Mouse (Mus musculus) heart, embryonic 11.5 days (tissue): ENCODE results near the gene Rnf24. TPM values are rescaled to one million over a fixed set of nuclear protein-coding genes. Genes with fewer than 3 reads are reported as not detected.
"Not testable (repeated sequence)": the region's sequence is repeated elsewhere in the genome, so short reads cannot be mapped to it uniquely, and the experiment has no call there.

ENCODE experiments used
- ATAC-seq: fragments of 200-750 bp; cut with Nextera tagmentation; replicated peaks from 2 replicates; pipeline ENCODE4 v1.8.0; 2017; ENCODE audit warnings: moderate library complexity; ENCODE audit not compliant: insufficient number of reproducible peaks, low FRiP score, low TSS enrichment
- H3K27ac ChIP-seq: fragments of 300-500 bp; sonication (generic); 2 replicates; pipeline ENCODE4 v1.5.1; 2014; ENCODE audit warnings: mild to moderate bottlenecking, low read depth, low read length
- H3K27me3 ChIP-seq: fragments of 300-500 bp; sonication (generic); 2 replicates; pipeline ENCODE4 v1.6.1; 2014; ENCODE audit warnings: mild to moderate bottlenecking, low read length, mixed read lengths; ENCODE audit not compliant: control insufficient read depth, insufficient read depth
- H3K36me3 ChIP-seq: fragments of 300-500 bp; sonication (generic); 2 replicates; pipeline ENCODE4 v1.6.1; 2014; ENCODE audit warnings: mild to moderate bottlenecking, low read length, moderate library complexity, mixed read lengths; ENCODE audit not compliant: control insufficient read depth, insufficient read depth
- H3K4me1 ChIP-seq: fragments of 300-500 bp; sonication (generic); 2 replicates; pipeline ENCODE4 v1.6.1; 2014; ENCODE audit warnings: low read length; ENCODE audit not compliant: control insufficient read depth, insufficient read depth
- H3K4me2 ChIP-seq: fragments of 300-500 bp; sonication (generic); 2 replicates; pipeline ENCODE4 v1.6.1; 2014; ENCODE audit warnings: mild to moderate bottlenecking, moderate library complexity
- H3K4me3 ChIP-seq: fragments of 300-500 bp; sonication (generic); 2 replicates; pipeline ENCODE4 v1.5.1; 2014; ENCODE audit warnings: low read depth, low read length
- H3K9ac ChIP-seq: fragments of 300-500 bp; sonication (generic); 2 replicates; pipeline ENCODE4 v1.6.1; 2014; ENCODE audit warnings: mild to moderate bottlenecking, low read depth, low read length, moderate library complexity
- H3K9me3 ChIP-seq: fragments of 300-500 bp; sonication (generic); replicated peaks from 2 replicates; pipeline ENCODE4 v1.6.1; 2016; ENCODE audit warnings: low read length; ENCODE audit not compliant: control insufficient read depth
- WGBS: fragments of 180-500 bp; shearing (Covaris S2); extraction: QIAGEN DNeasy Blood & Tissue Kit; methylation state at CpG from one replicate; pipeline ENCODE4 v1.1.7; 2014; ENCODE audit not compliant: insufficient replicate concordance; 5-methylcytosine and 5-hydroxymethylcytosine counted together
- polyA plus RNA-seq: library from polyadenylated mRNA; unstranded; fragments of >200 nt; fragmentation: Nextera tagmentation; extraction: Ambion mirVana; gene quantifications from 2 replicates; pipeline ENCODE4 v1.2.1, GENCODE M21; 2014

Rnf24 gene
- polyA plus RNA-seq, 1 experiment from 2014 or later, result 1.7 TPM

DNA sequence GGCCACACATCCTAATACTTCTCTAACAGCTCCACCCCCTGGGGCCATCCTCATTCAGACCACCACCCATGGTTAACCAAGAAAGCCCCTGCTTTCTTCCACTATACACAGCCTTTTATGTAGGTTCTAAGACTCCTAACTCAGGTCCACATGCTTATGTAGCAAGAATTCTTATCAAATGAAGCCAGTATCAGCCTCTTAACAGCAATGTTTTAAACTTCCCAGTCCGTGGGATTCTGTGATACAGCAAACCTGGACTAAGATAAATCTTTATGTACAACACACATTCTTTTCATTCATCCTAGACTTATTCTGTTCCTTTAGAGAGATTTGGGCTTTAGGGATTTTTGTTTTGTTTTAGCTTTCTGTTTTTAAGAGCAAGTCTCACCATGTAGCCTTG lies 29.0 kb downstream of the Rnf24 start:
- no peaks in the 10 kb centered on the region for H3K27me3 ChIP-seq
- no peaks in the 10 kb centered on the region for H3K4me1 ChIP-seq
- no peak for ATAC-seq
- no peaks in the 10 kb centered on the region for H3K36me3 ChIP-seq
- H3K4me2 ChIP-seq, result no peak overlapping the region
- H3K4me3 ChIP-seq, result no peak overlapping the region
- WGBS, result 29% methylated on average over 1 of the region's 1 CpGs
- no peak overlapping the region for H3K27ac ChIP-seq
- no peak overlapping the region for H3K9ac ChIP-seq
- H3K9me3 ChIP-seq, result peaks cover 2% of the 10 kb centered on the region; the same call in 1 of the 2 replicates

DNA sequence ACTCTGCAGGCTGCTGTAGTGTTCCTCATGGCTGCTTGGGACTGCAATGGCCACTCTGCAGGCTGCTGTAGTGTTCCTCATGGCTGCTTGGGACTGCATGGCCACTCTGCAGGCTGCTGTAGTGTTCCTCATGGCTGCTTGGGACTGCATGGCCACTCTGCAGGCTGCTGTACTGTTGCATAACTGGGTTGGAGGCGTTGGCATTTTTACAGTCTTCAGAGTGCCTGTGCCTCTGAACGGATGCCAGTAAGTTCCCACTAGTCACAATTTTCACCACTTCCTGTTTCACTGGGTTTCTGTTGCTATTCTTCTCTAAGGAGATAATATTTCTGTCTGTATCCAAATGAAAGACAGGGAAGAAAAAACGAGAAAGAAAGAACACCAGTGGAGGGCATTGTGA lies 31.5 kb downstream of the Rnf24 start:
- H3K36me3 ChIP-seq, H3K4me1 ChIP-seq, H3K4me3 ChIP-seq, H3K9ac ChIP-seq, H3K4me2 ChIP-seq, H3K9me3 ChIP-seq, ATAC-seq, H3K27me3 ChIP-seq, H3K27ac ChIP-seq: not testable (repeated sequence)
- WGBS, result 38% methylated on average over 3 of the region's 3 CpGs

DNA sequence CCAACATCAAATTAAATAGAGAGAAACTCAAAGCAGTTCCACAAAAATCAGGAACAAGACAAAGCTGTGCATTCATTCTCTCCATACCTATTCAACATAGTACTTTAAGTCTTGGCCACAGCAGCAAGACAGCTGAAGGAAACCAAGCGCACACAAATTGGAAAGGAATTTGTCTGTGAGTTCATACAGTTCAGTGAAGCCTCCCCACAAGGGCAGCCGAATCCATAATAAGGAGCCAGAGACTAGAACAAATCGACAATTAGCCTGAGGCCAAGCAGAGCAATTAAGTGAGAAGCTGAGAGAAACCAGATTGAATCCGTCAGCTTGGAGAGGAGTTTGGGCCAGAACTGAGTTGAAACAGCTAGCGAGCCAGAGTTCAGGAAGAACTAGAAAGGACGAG lies 33.3 kb downstream of the Rnf24 start:
- H3K9ac ChIP-seq, result no peak overlapping the region
- 84% methylated on average over 6 of the region's 6 CpGs for WGBS
- ATAC-seq, result no peak
- no peak overlapping the region for H3K27ac ChIP-seq
- no peak overlapping the region for H3K4me3 ChIP-seq
- H3K36me3 ChIP-seq, result no peaks in the 10 kb centered on the region
- peaks cover 2% of the 10 kb centered on the region; the same call in 1 of the 2 replicates for H3K9me3 ChIP-seq
- H3K27me3 ChIP-seq, result no peaks in the 10 kb centered on the region
- no peaks in the 10 kb centered on the region for H3K4me1 ChIP-seq
- no peak overlapping the region for H3K4me2 ChIP-seq

DNA sequence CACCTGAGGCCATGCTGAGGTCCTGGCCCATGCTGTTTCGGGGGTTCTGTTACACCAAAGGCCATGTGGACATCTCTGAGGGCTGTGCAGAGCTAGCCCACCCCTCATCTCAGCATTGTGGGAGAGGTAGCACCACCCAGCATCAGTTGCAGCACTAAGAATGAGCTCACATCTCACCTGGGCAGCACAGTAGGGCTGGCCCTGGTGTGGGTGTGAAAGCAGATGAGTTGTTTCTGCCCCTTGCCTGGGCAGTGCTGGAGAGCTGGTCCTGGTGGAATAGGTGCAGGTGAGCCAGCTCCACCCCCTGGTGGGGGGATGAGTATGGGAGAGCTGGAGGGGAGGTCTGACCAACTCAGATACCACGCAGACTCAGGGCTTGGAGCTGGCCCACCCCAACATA lies 36.5 kb downstream of the Rnf24 start:
- H3K4me1 ChIP-seq, result no peaks in the 10 kb centered on the region
- WGBS, result 89% methylated on average over 2 of the region's 2 CpGs
- H3K4me2 ChIP-seq, result no peak overlapping the region
- no peak overlapping the region for H3K9ac ChIP-seq
- no peaks in the 10 kb centered on the region for H3K36me3 ChIP-seq
- no peak for ATAC-seq
- peaks cover 2% of the 10 kb centered on the region; the same call in 1 of the 2 replicates for H3K9me3 ChIP-seq
- no peak overlapping the region for H3K4me3 ChIP-seq
- no peaks in the 10 kb centered on the region for H3K27me3 ChIP-seq
- H3K27ac ChIP-seq, result no peak overlapping the region

DNA sequence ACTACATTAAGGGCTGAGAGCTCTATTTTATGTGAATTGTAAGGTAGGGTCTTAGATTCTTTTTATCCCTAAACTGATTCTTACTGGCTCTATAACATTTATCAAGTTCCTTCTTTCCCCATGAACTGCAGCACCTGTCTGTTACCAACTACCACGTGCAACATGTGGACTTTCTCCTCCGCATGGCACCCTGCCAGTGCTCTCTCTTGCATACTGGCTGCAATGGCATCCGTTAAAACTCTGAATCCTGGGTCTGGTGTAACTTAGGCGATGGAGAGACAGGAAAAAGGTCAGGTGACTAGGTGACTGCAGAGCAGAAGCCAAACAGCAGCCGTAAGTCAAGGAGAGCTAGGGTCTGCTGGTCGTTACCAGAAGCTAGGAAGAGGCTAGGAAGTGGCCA lies 43.4 kb downstream of the Rnf24 start:
- H3K27me3 ChIP-seq, result no peaks in the 10 kb centered on the region
- ATAC-seq, result no peak
- no peaks in the 10 kb centered on the region for H3K9me3 ChIP-seq
- H3K4me3 ChIP-seq, result no peak overlapping the region
- H3K4me2 ChIP-seq, result no peak overlapping the region
- H3K9ac ChIP-seq, result no peak overlapping the region
- H3K36me3 ChIP-seq, result 0 out of 2 replicates have a peak, but pooled peaks cover under 1% of the 10 kb centered on the region
- H3K27ac ChIP-seq, result no peak overlapping the region
- H3K4me1 ChIP-seq, result no peaks in the 10 kb centered on the region
- 52% methylated on average over 6 of the region's 6 CpGs for WGBS

DNA sequence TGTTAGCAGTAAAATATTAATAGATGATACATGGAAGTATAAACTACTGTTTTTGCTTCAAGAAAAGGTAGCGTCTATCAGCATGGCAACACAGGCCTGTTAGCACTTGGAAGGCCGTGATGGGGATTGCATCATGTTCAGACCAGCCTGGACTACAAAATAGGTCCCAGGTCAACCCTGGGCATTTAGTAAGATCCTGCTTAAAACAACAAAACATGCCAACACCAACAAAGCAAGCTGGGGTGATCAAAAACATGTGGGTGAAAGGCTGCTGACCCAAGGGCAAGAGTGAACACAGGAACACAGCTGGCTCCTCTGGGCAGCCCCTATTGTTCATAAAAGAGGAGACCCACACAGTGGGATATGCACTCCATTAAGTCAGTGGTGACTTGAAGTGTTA lies 44.9 kb downstream of the Rnf24 start:
- no peak overlapping the region for H3K9ac ChIP-seq
- no peaks in the 10 kb centered on the region for H3K4me1 ChIP-seq
- H3K9me3 ChIP-seq, result no peaks in the 10 kb centered on the region
- H3K4me2 ChIP-seq, result no peak overlapping the region
- no peak overlapping the region for H3K4me3 ChIP-seq
- H3K27me3 ChIP-seq, result no peaks in the 10 kb centered on the region
- 83% methylated on average over 2 of the region's 2 CpGs for WGBS
- H3K27ac ChIP-seq, result no peak overlapping the region
- peaks cover 9% of the 10 kb centered on the region; the same call in 1 of the 2 replicates for H3K36me3 ChIP-seq
- ATAC-seq, result no peak

DNA sequence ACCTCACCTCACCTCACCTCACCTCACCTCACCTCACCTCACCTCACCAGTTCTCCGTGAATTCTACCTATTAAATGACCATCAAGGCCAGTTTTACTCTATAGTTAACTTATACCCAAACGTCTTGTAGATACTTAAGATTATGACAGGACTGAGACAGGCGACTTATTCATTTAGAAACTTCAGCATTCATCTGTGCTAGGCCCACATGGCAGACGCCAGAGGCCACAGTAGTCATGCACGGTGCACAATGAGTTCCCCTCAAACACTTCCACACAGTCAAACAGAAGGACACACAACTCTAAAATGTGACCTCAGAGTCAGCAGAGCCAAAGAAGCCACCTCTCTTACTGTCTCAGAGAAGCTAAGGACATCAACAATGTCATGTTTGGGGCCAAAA lies 45.3 kb downstream of the Rnf24 start:
- no peak overlapping the region for H3K9ac ChIP-seq
- no peak overlapping the region for H3K27ac ChIP-seq
- H3K36me3 ChIP-seq, result peaks cover 9% of the 10 kb centered on the region; the same call in 1 of the 2 replicates
- no peak for ATAC-seq
- WGBS, result 84% methylated on average over 5 of the region's 5 CpGs
- no peak overlapping the region for H3K4me2 ChIP-seq
- H3K27me3 ChIP-seq, result no peaks in the 10 kb centered on the region
- H3K9me3 ChIP-seq, result no peaks in the 10 kb centered on the region
- H3K4me1 ChIP-seq, result no peaks in the 10 kb centered on the region
- no peak overlapping the region for H3K4me3 ChIP-seq

DNA sequence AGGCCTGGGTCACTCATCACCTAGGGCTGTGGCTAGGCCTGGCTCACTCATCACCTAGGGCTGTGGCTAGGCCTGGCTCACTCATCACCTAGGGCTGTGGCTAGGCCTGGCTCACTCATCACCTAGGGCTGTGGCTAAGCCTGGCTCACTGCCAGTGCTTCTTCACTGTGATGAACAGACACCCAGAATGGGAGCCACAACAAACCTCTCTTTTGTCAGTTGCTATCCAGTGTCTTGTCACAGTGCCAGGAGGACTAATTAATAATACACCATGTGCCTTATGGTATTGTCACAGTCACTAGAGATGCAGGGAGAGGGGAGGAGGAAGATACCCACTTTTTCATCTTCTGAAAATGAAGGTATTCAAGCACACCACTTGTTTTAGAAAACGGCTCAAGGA lies 47.5 kb downstream of the Rnf24 start:
- H3K4me1 ChIP-seq, H3K9ac ChIP-seq, H3K9me3 ChIP-seq, H3K36me3 ChIP-seq, H3K27ac ChIP-seq, H3K4me3 ChIP-seq, ATAC-seq, H3K27me3 ChIP-seq, H3K4me2 ChIP-seq: not testable (repeated sequence)
- 73% methylated on average over 1 of the region's 1 CpGs for WGBS

DNA sequence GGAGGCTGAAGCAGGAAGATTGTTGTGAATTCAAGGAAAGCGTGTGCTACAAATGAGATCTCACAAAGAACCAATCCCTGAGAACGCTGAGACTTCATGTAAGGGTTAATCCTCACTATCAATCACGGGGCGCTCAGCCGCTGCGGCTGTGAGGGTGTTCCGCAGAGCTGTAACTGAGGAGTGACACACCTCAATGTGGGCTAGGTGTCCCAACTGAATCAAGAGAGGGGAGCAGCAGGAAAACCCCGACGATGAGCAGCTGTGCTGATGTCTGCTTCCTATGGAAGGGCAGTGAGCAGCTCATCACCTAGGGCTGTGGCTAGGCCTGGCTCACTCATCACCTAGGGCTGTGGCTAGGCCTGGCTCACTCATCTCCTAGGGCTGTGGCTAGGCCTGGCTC lies 48.2 kb downstream of the Rnf24 start:
- no peaks in the 10 kb centered on the region for H3K9me3 ChIP-seq
- no peak overlapping the region for H3K4me2 ChIP-seq
- 79% methylated on average over 9 of the region's 9 CpGs for WGBS
- no peak overlapping the region for H3K9ac ChIP-seq
- ATAC-seq, result no peak
- peaks cover 9% of the 10 kb centered on the region; the same call in 1 of the 2 replicates for H3K36me3 ChIP-seq
- no peak overlapping the region for H3K27ac ChIP-seq
- no peaks in the 10 kb centered on the region for H3K27me3 ChIP-seq
- no peaks in the 10 kb centered on the region for H3K4me1 ChIP-seq
- H3K4me3 ChIP-seq, result no peak overlapping the region
